19 mouse cellular contexts compared by ENCODE assay signal in the genomic region with DNA sequence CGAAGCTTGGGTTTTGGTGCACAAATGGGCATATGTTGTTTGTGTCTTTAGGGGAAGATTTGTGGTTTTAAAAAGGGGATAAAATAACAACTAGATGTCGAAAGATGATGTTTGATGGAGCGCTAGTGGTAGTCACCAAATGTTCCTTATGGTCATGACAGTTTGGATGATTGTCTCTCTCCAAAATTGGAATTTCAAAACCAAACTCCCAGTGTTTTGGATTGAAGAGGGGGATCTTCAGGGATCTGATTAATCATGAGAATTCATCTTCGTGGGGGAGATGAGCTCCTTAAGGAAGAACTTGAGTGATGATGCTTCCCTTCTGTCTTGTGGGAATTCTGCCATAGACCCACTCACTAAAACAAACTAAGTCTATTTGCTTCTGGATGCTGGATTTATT.
DNase-seq lines count a peak whose midpoint lies in the region; ATAC-seq and TF ChIP-seq lines count a peak whose summit lies in the region.
"Had no signal": no experiment of that assay in that cellular context is flagged by ENCODE, and none has a peak within 500 bp of the region (broad histone marks: within the 10 kb centered on the region; RNA-seq: fewer than 3 reads in every experiment).

No protein-coding gene starts in this region.

- ATAC-seq in forebrain, embryonic 16.5 days, result peak; percentile 18; the same call in 1 of the 2 replicates
- ATAC-seq in forebrain, embryonic 13.5 days, result no peak
- no peak; the same call in 1 of the 2 replicates for ATAC-seq in lung, embryonic 14.5 days (ENCODE audit: insufficient read depth)
- ATAC-seq in cerebellum, adult (ENCODE audit: insufficient number of reproducible peaks, low FRiP score, low TSS enrichment), result no peak
- ATAC-seq: hindbrain, embryonic 16.5 days; inflammation-experienced regulatory T-cells, adult 6 months had no signal

- H3K36me3 ChIP-seq in forebrain, embryonic 16.5 days (ENCODE audit: control insufficient read depth, insufficient read depth), result no peaks in the 10 kb centered on the region
- no peaks in the 10 kb centered on the region for H3K36me3 ChIP-seq in forebrain, embryonic 13.5 days (ENCODE audit: poor library complexity, severe bottlenecking)
- H3K36me3 ChIP-seq in lung, embryonic 14.5 days (ENCODE audit: insufficient read depth), result no peaks in the 10 kb centered on the region
- H3K36me3 ChIP-seq: embryonic facial prominence, embryonic 10.5 days; heart, embryonic 10.5 days; hindbrain, embryonic 12.5 days had no signal

- H3K4me2 ChIP-seq in forebrain, embryonic 16.5 days (ENCODE audit: low read length), result no peak overlapping the region
- no peak overlapping the region for H3K4me2 ChIP-seq in forebrain, embryonic 13.5 days
- no peak overlapping the region for H3K4me2 ChIP-seq in lung, embryonic 14.5 days
- H3K4me2 ChIP-seq: hindbrain, embryonic 12.5 days had no signal

- H3K9me3 ChIP-seq in forebrain, embryonic 16.5 days (ENCODE audit: control insufficient read depth, low read length), result no peaks in the 10 kb centered on the region
- H3K9me3 ChIP-seq in forebrain, embryonic 13.5 days (replicated peaks), result no peaks in the 10 kb centered on the region
- no peaks in the 10 kb centered on the region for H3K9me3 ChIP-seq in lung, embryonic 14.5 days (ENCODE audit: low read depth, low read length)
- H3K9me3 ChIP-seq: embryonic facial prominence, embryonic 10.5 days; heart, embryonic 10.5 days; hindbrain, embryonic 12.5 days had no signal

- no peak overlapping the region for H3K9ac ChIP-seq in forebrain, embryonic 16.5 days (replicated peaks; ENCODE audit: low read depth, low read length)
- no peak overlapping the region for H3K9ac ChIP-seq in forebrain, embryonic 13.5 days
- H3K9ac ChIP-seq in lung, embryonic 14.5 days, result no peak overlapping the region
- H3K9ac ChIP-seq: hindbrain, embryonic 12.5 days had no signal

- no peak overlapping the region for H3K27ac ChIP-seq in forebrain, embryonic 16.5 days (ENCODE audit: low read length)
- no peak overlapping the region for H3K27ac ChIP-seq in forebrain, embryonic 13.5 days
- no peak overlapping the region for H3K27ac ChIP-seq in lung, embryonic 14.5 days (ENCODE audit: low read depth)
- no peak overlapping the region for H3K27ac ChIP-seq in layer of hippocampus, adult 2 months
- H3K27ac ChIP-seq: embryonic facial prominence, embryonic 10.5 days; heart, embryonic 10.5 days; hindbrain, embryonic 12.5 days had no signal

- intact Hi-C loops in gastrocnemius, postnatal 36 days (cut with DNase I), result no loop called here

- H3K27me3 ChIP-seq in forebrain, embryonic 16.5 days (replicated peaks; ENCODE audit: control insufficient read depth, insufficient read depth, low read length), result no peaks in the 10 kb centered on the region
- no peaks in the 10 kb centered on the region for H3K27me3 ChIP-seq in forebrain, embryonic 13.5 days
- H3K27me3 ChIP-seq in lung, embryonic 14.5 days (ENCODE audit: insufficient read depth, low read length), result no peaks in the 10 kb centered on the region
- H3K27me3 ChIP-seq: hindbrain, embryonic 12.5 days had no signal

- no peaks in the 10 kb centered on the region for H3K4me1 ChIP-seq in forebrain, embryonic 16.5 days (replicated peaks; ENCODE audit: control insufficient read depth, insufficient read depth, low read length)
- H3K4me1 ChIP-seq in forebrain, embryonic 13.5 days, result no peaks in the 10 kb centered on the region
- no peaks in the 10 kb centered on the region for H3K4me1 ChIP-seq in lung, embryonic 14.5 days (ENCODE audit: insufficient read depth)
- H3K4me1 ChIP-seq: embryonic facial prominence, embryonic 10.5 days; heart, embryonic 10.5 days; hindbrain, embryonic 12.5 days had no signal

- H3K4me3 ChIP-seq in forebrain, embryonic 16.5 days (replicated peaks; ENCODE audit: low read length), result no peak overlapping the region
- H3K4me3 ChIP-seq in forebrain, embryonic 13.5 days, result no peak overlapping the region
- H3K4me3 ChIP-seq in lung, embryonic 14.5 days (ENCODE audit: low read depth, low read length), result no peak overlapping the region
- H3K4me3 ChIP-seq in layer of hippocampus, adult 2 months, result no peak overlapping the region
- H3K4me3 ChIP-seq: embryonic facial prominence, embryonic 10.5 days; heart, embryonic 10.5 days; hindbrain, embryonic 12.5 days had no signal

- peak; percentile 58 for DNase-seq in lung, embryonic 14.5 days
- no peak for DNase-seq in lung, postnatal 10 days
- peak; percentile 9 to 58 for DNase-seq in layer of hippocampus, adult 2 months (ENCODE audit: low spot score in 2 of 2)
- peak; percentile 32 for DNase-seq in telencephalon, adult 2 months (ENCODE audit: low read depth, low spot score)
- no peak for DNase-seq in gastrocnemius, postnatal 36 days
- DNase-seq: adrenal gland, postnatal 14 days; cerebellum, adult 18-20 months; cerebellum, adult 9-11 months; heart, adult 18-20 months; heart, postnatal 10 days; heart, postnatal 4 days had no signal

- 71% methylated on average over 4 of the region's 4 CpGs for WGBS in forebrain, embryonic 16.5 days
- WGBS in forebrain, embryonic 13.5 days, result 85% methylated on average over 4 of the region's 4 CpGs
- 51% methylated on average over 4 of the region's 4 CpGs for WGBS in lung, embryonic 14.5 days

- no peak for TF ChIP-seq CTCF in lung, embryonic 14.5 days (IDR thresholded peaks at IDR 0.05; ENCODE audit: low read depth)
- TF ChIP-seq CTCF in layer of hippocampus, adult 2 months (conservative IDR thresholded peaks at IDR 0.05), result no peak

Comparison
In these comparisons a context has a peak if more than half of its experiments do, and no peak if none do; other contexts are left out.
1. DNase-seq: peak in lung, embryonic 14.5 days (single experiment), layer of hippocampus, adult 2 months (2 of 2) and telencephalon, adult 2 months (single experiment); none in lung, postnatal 10 days (single experiment) and gastrocnemius, postnatal 36 days (0 of 2).